Mouse (Mus musculus): ENCODE results near the gene Megf11. TPM values are rescaled to one million over a fixed set of nuclear protein-coding genes. Genes with fewer than 3 reads are reported as not detected.
A peak's percentile ranks its signal among the peaks of the same experiment; 100 is the strongest.

Megf11 gene
- polyA plus RNA-seq, 1 experiment from 2014 or later, result 16.3 TPM

DNA sequence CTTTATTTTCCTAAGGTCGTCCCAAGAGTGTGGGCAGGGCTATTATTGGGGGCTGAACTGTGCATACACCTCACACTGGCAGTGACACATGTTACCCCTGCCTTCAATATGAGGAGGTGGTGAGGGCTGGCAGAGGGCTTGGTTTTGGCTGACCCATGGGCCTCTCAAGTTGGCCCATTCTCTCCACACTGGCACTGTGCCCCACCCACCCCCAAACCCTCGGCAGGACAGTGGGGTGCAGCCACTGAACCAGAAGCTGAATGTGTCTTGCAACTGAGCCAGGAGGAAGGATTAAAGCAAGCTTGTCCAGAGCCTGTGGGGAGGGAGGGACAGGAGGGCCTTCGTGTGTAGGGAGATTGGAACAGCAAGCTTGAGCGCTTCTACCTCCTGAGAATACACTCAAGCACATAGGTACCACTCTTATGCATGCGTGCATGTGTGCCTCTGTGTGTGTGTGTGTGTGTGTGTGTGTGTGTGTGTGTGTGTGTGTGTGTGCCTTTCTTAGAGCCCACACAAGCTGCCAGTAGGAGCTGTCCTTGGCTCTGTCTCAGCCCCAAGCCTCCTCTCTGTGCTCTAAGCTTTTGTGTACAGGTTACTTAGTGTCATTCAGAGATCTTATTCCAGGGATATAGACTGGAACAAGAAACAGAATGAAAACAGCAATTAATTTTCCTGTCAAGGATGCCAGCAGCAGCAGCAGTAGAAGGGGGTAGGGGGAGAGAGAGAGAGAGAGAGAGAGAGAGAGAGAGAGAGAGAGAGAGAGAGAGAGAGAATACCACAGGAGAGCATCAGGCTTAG, 236.3 kb downstream of the Megf11 start:
- ATAC-seq (ENCODE audit: low FRiP score, low read depth), result peak; percentile 79
- Histone ChIP-seq H3K9me3 (no peaks in the 10 kb centered on the region), H3K27me3 (peaks cover 3% of the 10 kb centered on the region; the same call in 1 of the 2 replicates), H3K36me3 (no peaks in the 10 kb centered on the region), H3K27ac (replicated peaks) (peak overlapping the region; percentile 40; the same call in 1 of the 2 replicates), H3K4me2 (no peak overlapping the region), H3K4me1 (replicated peaks) (peaks cover 41% of the 10 kb centered on the region), H3K9ac (no peak overlapping the region), H3K4me3 (no peak overlapping the region)
- WGBS, result 20% methylated on average over 5 of the region's 5 CpGs

- peaks cover 3% of the 10 kb centered on the region; the same call in 1 of the 2 replicates for H3K27me3 ChIP-seq
- 73% methylated on average over 4 of the region's 4 CpGs for WGBS
- H3K36me3 ChIP-seq, result no peaks in the 10 kb centered on the region
- no peak overlapping the region for H3K27ac ChIP-seq (replicated peaks)
- no peaks in the 10 kb centered on the region for H3K9me3 ChIP-seq
- H3K4me2 ChIP-seq, result no peak overlapping the region
- H3K9ac ChIP-seq, result no peak overlapping the region
- H3K4me3 ChIP-seq, result no peak overlapping the region
- peaks cover 37% of the 10 kb centered on the region for H3K4me1 ChIP-seq (replicated peaks)
- no peak for ATAC-seq (ENCODE audit: low FRiP score, low read depth)
These were observed 237.9 kb downstream of the Megf11 start for GRCm38 (mm10) chr9:64623361-64623760.

GRCm38 (mm10) chr9:64624536-64624935, 239.1 kb downstream of the Megf11 start:
- Histone ChIP-seq H3K4me3 (no peak overlapping the region), H3K36me3 (no peaks in the 10 kb centered on the region), H3K9me3 (no peaks in the 10 kb centered on the region), H3K4me2 (no peak overlapping the region), H3K27me3 (peaks cover 6% of the 10 kb centered on the region; the same call in 1 of the 2 replicates), H3K27ac (replicated peaks) (no peak overlapping the region), H3K4me1 (replicated peaks) (peaks cover 30% of the 10 kb centered on the region), H3K9ac (no peak overlapping the region)
- ATAC-seq (ENCODE audit: low FRiP score, low read depth), result no peak
- 71% methylated on average over 8 of the region's 8 CpGs for WGBS

GRCm38 (mm10) chr9:64629802-64630201, 244.4 kb downstream of the Megf11 start:
- no peak overlapping the region for H3K9ac ChIP-seq
- H3K27ac ChIP-seq (replicated peaks), result no peak overlapping the region
- H3K27me3 ChIP-seq, result 0 out of 2 replicates have a peak, but pooled peaks cover 3% of the 10 kb centered on the region
- H3K4me2 ChIP-seq, result no peak overlapping the region
- H3K9me3 ChIP-seq, result no peaks in the 10 kb centered on the region
- H3K4me3 ChIP-seq, result no peak overlapping the region
- 60% methylated on average over 1 of the region's 1 CpGs for WGBS
- no peaks in the 10 kb centered on the region for H3K4me1 ChIP-seq (replicated peaks)
- no peaks in the 10 kb centered on the region for H3K36me3 ChIP-seq
- no peak for ATAC-seq (ENCODE audit: low FRiP score, low read depth)

GRCm38 (mm10) chr9:64633169-64633568, 247.7 kb downstream of the Megf11 start:
- Histone ChIP-seq H3K27me3 (0 out of 2 replicates have a peak, but pooled peaks cover 3% of the 10 kb centered on the region), H3K36me3 (no peaks in the 10 kb centered on the region), H3K9me3 (no peaks in the 10 kb centered on the region), H3K4me3 (no peak overlapping the region), H3K27ac (replicated peaks) (no peak overlapping the region), H3K4me2 (no peak overlapping the region), H3K9ac (no peak overlapping the region), H3K4me1 (replicated peaks) (peaks cover 22% of the 10 kb centered on the region)
- ATAC-seq (ENCODE audit: low FRiP score, low read depth), result no peak
- WGBS, result 74% methylated on average over 3 of the region's 3 CpGs

DNA sequence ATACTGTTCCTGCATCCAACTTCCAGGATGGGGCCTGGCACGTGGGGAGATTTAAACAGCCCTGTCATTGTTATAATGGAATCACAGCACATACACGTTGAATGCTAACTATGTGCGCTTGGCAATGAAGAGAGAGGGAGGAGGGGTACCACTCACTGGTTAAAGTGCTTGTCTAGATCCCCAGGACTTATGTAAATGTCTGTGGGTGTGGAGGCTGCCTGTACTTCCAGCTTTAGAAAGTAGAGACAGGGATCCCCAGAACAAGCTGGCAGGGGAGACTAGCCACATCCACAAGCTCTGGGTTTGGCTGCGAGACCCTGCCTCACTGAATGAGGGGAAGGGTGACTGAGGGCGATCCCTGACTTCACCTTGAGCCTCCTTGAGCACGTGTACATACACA, 250.7 kb downstream of the Megf11 start:
- H3K4me1 ChIP-seq (replicated peaks), result peaks cover 26% of the 10 kb centered on the region
- no peaks in the 10 kb centered on the region for H3K9me3 ChIP-seq
- H3K4me3 ChIP-seq, result no peak overlapping the region
- WGBS, result 50% methylated on average over 6 of the region's 6 CpGs
- H3K36me3 ChIP-seq, result no peaks in the 10 kb centered on the region
- no peak for ATAC-seq (ENCODE audit: low FRiP score, low read depth)
- H3K9ac ChIP-seq, result no peak overlapping the region
- H3K27ac ChIP-seq (replicated peaks), result no peak overlapping the region
- no peaks in the 10 kb centered on the region for H3K27me3 ChIP-seq
- H3K4me2 ChIP-seq, result no peak overlapping the region

DNA sequence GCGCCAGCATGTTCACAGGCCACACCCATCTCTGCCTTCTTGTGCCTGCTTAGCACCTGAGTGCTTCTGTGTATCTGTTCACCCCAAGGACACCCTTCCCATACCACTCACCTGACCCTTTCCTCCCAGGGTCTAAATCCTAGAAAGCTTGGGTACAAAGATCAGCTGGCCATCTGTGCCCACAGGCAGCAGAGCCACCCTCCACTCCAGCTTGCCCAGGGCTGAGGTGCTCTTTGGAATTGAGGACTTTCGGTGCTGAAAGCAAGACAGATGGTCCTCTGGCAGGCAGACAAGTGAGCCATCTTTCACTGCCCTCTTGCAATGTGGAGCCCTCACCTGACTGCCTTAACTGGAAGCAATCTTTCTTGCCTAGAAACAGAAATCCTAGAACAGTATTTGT, 251.5 kb downstream of the Megf11 start:
- Histone ChIP-seq H3K9me3 (no peaks in the 10 kb centered on the region), H3K4me3 (no peak overlapping the region), H3K36me3 (no peaks in the 10 kb centered on the region), H3K4me2 (no peak overlapping the region), H3K27me3 (no peaks in the 10 kb centered on the region), H3K9ac (no peak overlapping the region), H3K27ac (replicated peaks) (no peak overlapping the region), H3K4me1 (replicated peaks) (peaks cover 26% of the 10 kb centered on the region)
- no peak; the same call in 1 of the 2 replicates for ATAC-seq (ENCODE audit: low FRiP score, low read depth)
- WGBS, result 67% methylated on average over 2 of the region's 2 CpGs

- Histone ChIP-seq H3K4me1 (replicated peaks) (peaks cover 26% of the 10 kb centered on the region), H3K4me2 (peak overlapping the region; percentile 51), H3K27ac (replicated peaks) (no peak overlapping the region), H3K9ac (no peak overlapping the region), H3K27me3 (no peaks in the 10 kb centered on the region), H3K36me3 (no peaks in the 10 kb centered on the region), H3K9me3 (no peaks in the 10 kb centered on the region), H3K4me3 (0 out of 2 replicates have a peak overlapping the region, but pooled peaks have one; percentile 9)
- WGBS, result 2% methylated on average over 22 of the region's 22 CpGs
- peak; percentile 33; the same call in 1 of the 2 replicates for ATAC-seq (ENCODE audit: low FRiP score, low read depth)
These were observed 252.8 kb downstream of the Megf11 start for GRCm38 (mm10) chr9:64638250-64638649.

GRCm38 (mm10) chr9:64639664-64640063, 254.2 kb downstream of the Megf11 start:
- ATAC-seq (ENCODE audit: low FRiP score, low read depth), result peak; percentile 13; the same call in 1 of the 2 replicates

DNA sequence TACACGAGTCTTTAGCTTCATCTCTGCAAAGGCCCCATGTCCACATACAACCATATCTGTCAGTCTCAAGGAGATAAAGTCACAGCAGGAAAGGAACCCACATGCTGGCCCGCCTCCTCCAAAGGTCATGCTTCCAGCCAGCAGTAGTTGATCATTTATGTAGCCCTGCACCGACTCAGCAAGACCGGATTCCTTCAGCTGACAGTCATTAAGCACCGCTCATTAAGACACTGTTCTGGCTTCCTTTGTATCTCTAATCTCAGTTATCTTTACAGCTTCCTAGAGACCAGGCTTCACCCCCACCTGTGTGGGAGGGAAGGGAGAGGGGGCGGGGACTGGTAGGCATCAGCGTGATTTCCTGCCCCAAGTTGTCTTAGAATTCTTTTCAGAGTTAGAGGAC, 258.7 kb downstream of the Megf11 start:
- H3K36me3 ChIP-seq, result no peaks in the 10 kb centered on the region
- H3K9me3 ChIP-seq, result no peaks in the 10 kb centered on the region
- H3K27ac ChIP-seq (replicated peaks), result no peak overlapping the region
- WGBS, result 29% methylated on average over 7 of the region's 7 CpGs
- no peak for ATAC-seq (ENCODE audit: low FRiP score, low read depth)
- H3K4me3 ChIP-seq, result no peak overlapping the region
- H3K27me3 ChIP-seq, result 0 out of 2 replicates have a peak, but pooled peaks cover 3% of the 10 kb centered on the region
- H3K9ac ChIP-seq, result no peak overlapping the region
- no peak overlapping the region for H3K4me2 ChIP-seq
- H3K4me1 ChIP-seq (replicated peaks), result peaks cover 5% of the 10 kb centered on the region; the same call in 1 of the 2 replicates

More at GRCm38 (mm10) chr9:64639664-64640063, 254.2 kb downstream of the Megf11 start:
- no peaks in the 10 kb centered on the region for H3K27me3 ChIP-seq
- H3K36me3 ChIP-seq, result no peaks in the 10 kb centered on the region
- WGBS, result 15% methylated on average over 5 of the region's 5 CpGs
- no peak overlapping the region for H3K9ac ChIP-seq
- no peak overlapping the region for H3K4me3 ChIP-seq
- peaks cover 31% of the 10 kb centered on the region for H3K4me1 ChIP-seq (replicated peaks)
- H3K4me2 ChIP-seq, result no peak overlapping the region
- no peaks in the 10 kb centered on the region for H3K9me3 ChIP-seq
- H3K27ac ChIP-seq (replicated peaks), result no peak overlapping the region

DNA sequence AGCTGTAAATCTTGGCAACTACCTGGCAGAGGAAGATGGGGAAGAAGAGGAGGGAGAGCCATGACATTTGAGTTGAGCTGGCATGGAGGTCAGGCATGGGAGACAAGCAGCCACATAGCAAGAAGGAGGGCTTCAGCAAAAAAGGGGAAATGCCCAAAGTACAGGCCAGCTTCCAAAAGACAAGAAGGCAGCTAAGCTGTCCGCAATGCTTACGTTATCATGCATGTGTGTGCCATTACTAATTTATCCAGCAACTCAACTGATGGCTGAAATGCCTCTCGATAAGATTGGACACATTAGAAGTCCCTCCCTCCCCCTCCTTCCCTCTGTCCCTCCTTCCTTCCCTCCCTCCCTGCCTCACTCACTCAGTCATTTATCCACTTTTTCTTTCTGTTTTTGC, 260.0 kb downstream of the Megf11 start:
- 85% methylated on average over 3 of the region's 3 CpGs for WGBS
- H3K27me3 ChIP-seq, result 0 out of 2 replicates have a peak, but pooled peaks cover 3% of the 10 kb centered on the region
- H3K36me3 ChIP-seq, result no peaks in the 10 kb centered on the region
- H3K9ac ChIP-seq, result no peak overlapping the region
- ATAC-seq (ENCODE audit: low FRiP score, low read depth), result no peak
- no peak overlapping the region for H3K27ac ChIP-seq (replicated peaks)
- no peak overlapping the region for H3K4me3 ChIP-seq
- no peaks in the 10 kb centered on the region for H3K9me3 ChIP-seq
- no peak overlapping the region for H3K4me2 ChIP-seq
- peaks cover 11% of the 10 kb centered on the region for H3K4me1 ChIP-seq (replicated peaks)

- H3K4me1 ChIP-seq (replicated peaks), result peaks cover 8% of the 10 kb centered on the region
- H3K27me3 ChIP-seq, result 0 out of 2 replicates have a peak, but pooled peaks cover 3% of the 10 kb centered on the region
- no peak overlapping the region for H3K4me2 ChIP-seq
- ATAC-seq (ENCODE audit: low FRiP score, low read depth), result no peak
- H3K36me3 ChIP-seq, result no peaks in the 10 kb centered on the region
- no peaks in the 10 kb centered on the region for H3K9me3 ChIP-seq
- H3K4me3 ChIP-seq, result no peak overlapping the region
- WGBS, result 53% methylated on average over 9 of the region's 9 CpGs
- no peak overlapping the region for H3K9ac ChIP-seq
- H3K27ac ChIP-seq (replicated peaks), result no peak overlapping the region
These were observed 264.0 kb downstream of the Megf11 start for GRCm38 (mm10) chr9:64649393-64649792.
